ENCODE assay signal across 9 mouse cellular contexts in genomic region chr8:13667917-13668316, GRCm38 (mm10). TPM values are rescaled to one million over a fixed set of nuclear protein-coding genes. Genes with fewer than 3 reads are reported as not detected.
A peak's percentile ranks its signal among the peaks of the same experiment; 100 is the strongest.
DNase-seq lines count a peak whose midpoint lies in the region; ATAC-seq and TF ChIP-seq lines count a peak whose summit lies in the region.
"Had no signal": no experiment of that assay in that cellular context is flagged by ENCODE, and none has a peak within 500 bp of the region (broad histone marks: within the 10 kb centered on the region; RNA-seq: fewer than 3 reads in every experiment).

No protein-coding gene starts in this region.

- H3K9ac ChIP-seq in limb, embryonic 15.5 days, result no peak overlapping the region

- H3K9me3 ChIP-seq in E14TG2a.4 (ENCODE audit: low read length), result no peaks in the 10 kb centered on the region
- H3K9me3 ChIP-seq in limb, embryonic 15.5 days, result no peaks in the 10 kb centered on the region

- H3K36me3 ChIP-seq in kidney, adult 2 months (ENCODE audit: control insufficient read depth, insufficient read depth, low read length), result no peaks in the 10 kb centered on the region
- H3K36me3 ChIP-seq in E14TG2a.4 (ENCODE audit: insufficient read depth, low read length), result no peaks in the 10 kb centered on the region
- H3K36me3 ChIP-seq in limb, embryonic 15.5 days, result no peaks in the 10 kb centered on the region

- H3K4me3 ChIP-seq in kidney, adult 2 months (ENCODE audit: insufficient read depth, low read depth, low read length), result no peak overlapping the region
- H3K4me3 ChIP-seq in E14TG2a.4 (replicated peaks; ENCODE audit: low read length), result no peak overlapping the region
- no peak overlapping the region for H3K4me3 ChIP-seq in brown adipose tissue, adult 24 weeks (ENCODE audit: insufficient read depth, low read depth, low read length)
- no peak overlapping the region for H3K4me3 ChIP-seq in limb, embryonic 15.5 days

- no peak for DNase-seq in kidney, adult 2 months
- no peak for DNase-seq in kidney, adult 9 months
- DNase-seq in adrenal gland, postnatal 36 days, result no peak
- DNase-seq in ovary, adult 18-20 months (ENCODE audit: low spot score), result no peak
- DNase-seq in thymus, postnatal 25 days, result no peak

- TF ChIP-seq POLR2A in kidney, adult 2 months (IDR thresholded peaks at IDR 0.05; ENCODE audit: low read depth, low read length), result no peak

- ATAC-seq in limb, embryonic 15.5 days (ENCODE audit: insufficient number of reproducible peaks, low FRiP score, low TSS enrichment, low read depth), result no peak

- H3K27me3 ChIP-seq in kidney, adult 2 months (replicated peaks; ENCODE audit: control insufficient read depth, insufficient read depth, low read length), result no peaks in the 10 kb centered on the region
- H3K27me3 ChIP-seq in E14TG2a.4 (ENCODE audit: insufficient read depth, low read length), result no peaks in the 10 kb centered on the region
- H3K27me3 ChIP-seq in limb, embryonic 15.5 days, result no peaks in the 10 kb centered on the region

- peaks cover 6% of the 10 kb centered on the region; the same call in 1 of the 2 replicates for H3K4me1 ChIP-seq in kidney, adult 2 months (ENCODE audit: control insufficient read depth, insufficient read depth, low read length)
- peaks cover 25% of the 10 kb centered on the region for H3K4me1 ChIP-seq in E14TG2a.4 (replicated peaks; ENCODE audit: low read depth, low read length)
- peaks cover 64% of the 10 kb centered on the region for H3K4me1 ChIP-seq in brown adipose tissue, adult 24 weeks (ENCODE audit: control insufficient read depth, insufficient read depth, insufficient read length, low read length)
- H3K4me1 ChIP-seq in limb, embryonic 15.5 days, result peaks cover 66% of the 10 kb centered on the region

- 83% methylated on average over 4 of the region's 4 CpGs for WGBS in kidney, adult 2 months
- WGBS in limb, embryonic 15.5 days, result 49% methylated on average over 4 of the region's 4 CpGs

- 0 out of 2 replicates have a peak, but pooled peaks have one; percentile 12 for TF ChIP-seq CTCF in kidney, adult 2 months (conservative IDR thresholded peaks at IDR 0.05; ENCODE audit: insufficient read depth, insufficient read length, low read depth, low read length)
- peak; percentile 26; the same call in 1 of the 2 replicates for TF ChIP-seq CTCF in E14TG2a.4 (conservative IDR thresholded peaks at IDR 0.05; ENCODE audit: low read length)

- H3K27ac ChIP-seq in kidney, adult 2 months (ENCODE audit: insufficient read depth, low read depth, low read length), result peak overlapping the region; percentile 76
- H3K27ac ChIP-seq in brown adipose tissue, adult 24 weeks (replicated peaks; ENCODE audit: low read depth, low read length), result peak overlapping the region; percentile 59
- H3K27ac ChIP-seq in limb, embryonic 15.5 days, result peak overlapping the region; percentile 85

- H3K4me2 ChIP-seq in limb, embryonic 15.5 days, result no peak overlapping the region

RNA-seq across cellular contexts. Expression of gene Rasa3, which starts 9.5 kb away (rescaled TPM):
- polyA plus RNA-seq in kidney, adult 2 months (2012; rRNA removed), result 9.4 and 10.8 TPM in 2 replicates
- 9.7 and 13.9 TPM in 2 replicates for polyA plus RNA-seq in brown adipose tissue, adult 24 weeks (2012; ENCODE audit: insufficient read depth, insufficient read length, missing spikeins)
- 32.3 and 35.5 TPM in 2 replicates for polyA plus RNA-seq in limb, embryonic 15.5 days (2015; fragmentation: Nextera tagmentation; extraction: Ambion mirVana)
- 10 to 100 TPM; 34.5 to 64.0 TPM for total RNA-seq in adrenal gland, postnatal 36 days (2021)

RNA-seq across cellular contexts. Expression of gene Cfap97d2, which starts 37.8 kb away (rescaled TPM):
- not detected in 2 replicates for polyA plus RNA-seq in kidney, adult 2 months (2012; rRNA removed)
- polyA plus RNA-seq in brown adipose tissue, adult 24 weeks (2012; ENCODE audit: insufficient read depth, insufficient read length, missing spikeins), result not detected in 2 replicates
- not detected in 2 replicates for polyA plus RNA-seq in limb, embryonic 15.5 days (2015; fragmentation: Nextera tagmentation; extraction: Ambion mirVana)
- under 1 TPM in 1 of 2 experiments, not detected in 1; 0.20 TPM for total RNA-seq in adrenal gland, postnatal 36 days (2021)
- polyA plus RNA-seq: liver, embryonic 16.5 days had no signal
